Mouse (Mus musculus): Measurements from ENCODE around the gene 0610009B22Rik.

DNA sequence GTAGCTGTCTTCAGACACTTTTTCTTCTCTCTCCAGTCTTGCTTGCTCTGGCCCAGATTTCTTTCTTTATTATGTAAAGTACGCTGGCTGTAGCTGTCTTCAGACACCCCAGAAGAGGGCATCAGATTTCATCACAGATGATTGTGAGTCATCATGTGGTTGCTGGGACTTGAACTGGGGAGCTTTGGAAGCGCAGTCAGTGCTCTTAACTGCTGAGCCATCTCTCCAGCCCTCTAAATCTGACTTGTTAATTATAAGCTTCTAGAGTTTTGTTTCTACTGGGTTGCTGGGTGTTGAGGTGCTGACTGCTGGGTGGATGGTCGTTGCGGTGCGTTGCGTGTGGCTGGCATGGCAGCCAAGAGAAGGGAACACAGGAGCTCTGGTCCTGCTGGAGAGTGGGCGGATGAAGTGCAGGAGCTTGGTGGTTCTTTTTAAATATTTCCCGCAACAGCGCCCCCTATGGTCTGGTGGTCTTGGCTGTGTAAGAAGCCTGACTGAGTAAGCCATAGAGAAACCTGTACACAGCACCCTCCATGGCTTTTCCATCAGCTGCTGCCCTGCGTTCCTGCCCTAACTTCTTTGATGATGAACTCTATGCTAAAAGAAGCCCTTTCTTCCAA, 14.8 kb upstream of the 0610009B22Rik start:
- TF ChIP-seq CTCF (IDR thresholded peaks at IDR 0.05; ENCODE audit: borderline replicate concordance, insufficient read depth, low read depth, low read length), result no peak
- no peak for TF ChIP-seq POLR2A (IDR thresholded peaks at IDR 0.05; ENCODE audit: borderline replicate concordance, insufficient read depth, low read length)

Data from cerebellum, adult 2 months (tissue).